Mouse (Mus musculus): ENCODE data around the gene Vamp4. TPM values are rescaled to one million over a fixed set of nuclear protein-coding genes. Genes with fewer than 3 reads are reported as not detected.

Gene Vamp4
- total and polyA plus RNA-seq, 3 experiments, result 9.6 to 17.1 TPM; not detected in 1

DNA sequence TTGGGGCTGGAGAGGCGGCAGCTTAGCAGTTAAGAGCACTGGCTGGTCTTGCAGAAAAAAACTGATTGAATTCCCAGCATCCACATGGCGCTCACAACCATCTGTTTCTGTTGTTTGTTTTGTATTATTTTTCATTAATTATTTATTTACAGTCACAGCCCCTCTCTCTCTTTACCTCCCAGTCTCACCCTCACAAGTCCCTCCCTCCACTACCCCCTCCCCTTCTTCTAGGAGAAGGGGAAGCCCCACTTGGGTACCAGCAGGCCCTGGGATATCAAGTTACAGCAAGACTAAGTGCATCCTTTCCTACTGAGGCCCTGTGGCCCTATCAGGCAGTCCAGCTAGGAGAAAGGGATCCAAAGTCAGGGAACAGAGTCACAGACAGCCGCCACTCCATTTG is 3.0 kb upstream of the Vamp4 start:
- DNase-seq (ENCODE audit: low read depth, low spot score), result no peak
- H3K9me3 ChIP-seq (replicated peaks; ENCODE audit: insufficient read depth, low read length), result no peaks in the 10 kb centered on the region
- H3K9ac ChIP-seq (ENCODE audit: control insufficient read depth, low read depth, low read length, poor library complexity, severe bottlenecking), result no peak overlapping the region
- H3K79me2 ChIP-seq (ENCODE audit: control insufficient read depth, insufficient read depth, low read length, poor library complexity), result no peaks in the 10 kb centered on the region; the same call in 1 of the 2 replicates
- peaks cover 2 to 9% of the 10 kb centered on the region in 2 experiments; a peak in 3 of 4 replicates for H3K4me1 ChIP-seq (ENCODE audit: control insufficient read depth in 1 of 2, insufficient read depth in 2 of 2, low read length in 2 of 2)
- TF ChIP-seq TCF12 (IDR thresholded peaks at IDR 0.05; ENCODE audit: low read depth, low read length) (no peak), POLR2A (IDR thresholded peaks at IDR 0.05; ENCODE audit: control insufficient read depth in 1 of 2, insufficient read depth in 1 of 2, low read depth in 1 of 2, low read length in 2 of 2, poor library complexity in 1 of 2) (no peak), MAFK (IDR thresholded peaks at IDR 0.05; ENCODE audit: borderline replicate concordance, low read depth, low read length) (no peak), RAD21 (IDR thresholded peaks at IDR 0.05; ENCODE audit: low read depth, low read length) (no peak), NRF1 (IDR thresholded peaks at IDR 0.05; ENCODE audit: insufficient read depth, low read depth, low read length, poor library complexity, severe bottlenecking) (no peak), ZKSCAN1 (IDR thresholded peaks at IDR 0.05; ENCODE audit: low read depth, low read length) (no peak), SIN3A (IDR thresholded peaks at IDR 0.05; ENCODE audit: low read length) (no peak), NELFE (IDR thresholded peaks at IDR 0.05; ENCODE audit: low read depth, low read length) (no peak), KAT2A (conservative IDR thresholded peaks at IDR 0.05; ENCODE audit: low read depth, low read length) (no peak), MYB (IDR thresholded peaks at IDR 0.05; ENCODE audit: low read depth, low read length) (no peak), MYC (IDR thresholded peaks at IDR 0.05; ENCODE audit: low read depth, low read length) (no peak), USF2 (IDR thresholded peaks at IDR 0.05; ENCODE audit: borderline replicate concordance in 1 of 2, insufficient read depth in 1 of 2, low read depth in 1 of 2, low read length in 2 of 2) (no peak)
- no peak overlapping the region for H3K27ac ChIP-seq (ENCODE audit: control insufficient read depth, low read depth, low read length)
- no peaks in the 10 kb centered on the region for H3K27me3 ChIP-seq (ENCODE audit: control insufficient read depth in 1 of 2, insufficient read depth in 2 of 2, low read length in 2 of 2)
- H3K36me3 ChIP-seq (ENCODE audit: control insufficient read depth in 1 of 2, insufficient read depth in 2 of 2, low read length in 2 of 2), result peaks cover 0 to 7% of the 10 kb centered on the region in 2 experiments; a peak in 2 of 4 replicates
- H3K4me3 ChIP-seq (ENCODE audit: control insufficient read depth in 1 of 2, insufficient read depth in 1 of 2, low read depth in 2 of 2, low read length in 2 of 2), result no peak overlapping the region

DNA sequence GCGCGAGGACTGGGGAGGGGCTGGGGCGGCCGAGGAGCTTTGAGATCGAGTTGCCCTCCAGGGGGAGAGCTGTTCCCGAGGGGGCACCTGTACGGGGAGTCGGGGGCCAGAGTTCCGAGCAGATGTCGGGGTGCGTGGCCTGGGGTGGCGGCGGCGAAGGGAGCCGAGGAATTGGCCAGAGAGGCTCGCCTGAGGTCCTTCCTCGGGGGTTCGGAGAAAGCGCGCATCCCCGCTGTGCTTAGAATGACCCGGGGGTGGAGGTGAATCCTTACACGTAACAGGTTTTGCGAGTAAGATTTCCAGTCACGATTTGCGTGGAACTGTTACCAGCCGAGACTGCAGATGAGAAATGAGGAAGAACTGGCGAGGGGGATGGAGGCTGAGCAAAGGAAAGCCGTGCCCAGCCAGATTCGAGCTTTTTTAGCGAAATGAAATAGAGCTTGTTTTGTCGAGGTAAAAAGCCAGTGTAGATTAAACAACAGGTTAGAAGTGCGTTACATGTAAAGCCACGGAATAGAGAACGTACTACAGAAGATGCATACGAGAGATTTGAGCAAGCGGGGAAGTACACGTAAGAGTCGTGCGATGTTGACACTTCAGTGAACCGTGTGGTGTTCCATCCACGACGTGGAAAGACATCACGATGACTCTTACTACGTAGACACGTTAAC is 751 bp downstream of the Vamp4 start:
- DNase-seq (ENCODE audit: low read depth, low spot score), result peak; percentile 88
- Histone ChIP-seq H3K36me3 (ENCODE audit: control insufficient read depth in 1 of 2, insufficient read depth in 2 of 2, low read length in 2 of 2) (peaks cover 0 to 3% of the 10 kb centered on the region in 2 experiments; a peak in 2 of 4 replicates), H3K9ac (ENCODE audit: control insufficient read depth, low read depth, low read length, poor library complexity, severe bottlenecking) (peak overlapping the region; percentile 84), H3K4me3 (ENCODE audit: control insufficient read depth in 1 of 2, insufficient read depth in 1 of 2, low read depth in 2 of 2, low read length in 2 of 2) (peak overlapping the region; percentile 71 to 72), H3K4me1 (ENCODE audit: control insufficient read depth in 1 of 2, insufficient read depth in 2 of 2, low read length in 2 of 2) (peaks cover 0 to 5% of the 10 kb centered on the region in 2 experiments; a peak in 1 of 4 replicates), H3K79me2 (ENCODE audit: control insufficient read depth, insufficient read depth, low read length, poor library complexity) (no peaks in the 10 kb centered on the region; the same call in 1 of the 2 replicates), H3K27ac (ENCODE audit: control insufficient read depth, low read depth, low read length) (peak overlapping the region; percentile 16), H3K9me3 (replicated peaks; ENCODE audit: insufficient read depth, low read length) (no peaks in the 10 kb centered on the region), H3K27me3 (ENCODE audit: control insufficient read depth in 1 of 2, insufficient read depth in 2 of 2, low read length in 2 of 2) (no peaks in the 10 kb centered on the region)
- no peak for TF ChIP-seq USF2 (IDR thresholded peaks at IDR 0.05; ENCODE audit: borderline replicate concordance in 1 of 2, insufficient read depth in 1 of 2, low read depth in 1 of 2, low read length in 2 of 2)
- no peak for TF ChIP-seq UBTF (IDR thresholded peaks at IDR 0.05; ENCODE audit: borderline replicate concordance, insufficient read depth, low read depth, low read length)
- no peak for TF ChIP-seq MEF2A (IDR thresholded peaks at IDR 0.05; ENCODE audit: extremely low read depth, insufficient replicate concordance, low read depth, low read length, poor library complexity, severe bottlenecking)
- TF ChIP-seq MAFK (IDR thresholded peaks at IDR 0.05; ENCODE audit: borderline replicate concordance, low read depth, low read length), result no peak
- 0 out of 2 replicates have a peak, but pooled peaks have one; percentile 3 for TF ChIP-seq SMC3 (IDR thresholded peaks at IDR 0.05; ENCODE audit: low read depth, low read length)
- no peak for TF ChIP-seq CTCF (IDR thresholded peaks at IDR 0.05 in 2 of 3, conservative IDR thresholded peaks at IDR 0.05 in 1 of 3; ENCODE audit: control insufficient read depth in 1 of 3, insufficient read depth in 1 of 3, low read depth in 2 of 3, low read length in 3 of 3, poor library complexity in 1 of 3, severe bottlenecking in 1 of 3)
- no peak for TF ChIP-seq ELF1 (IDR thresholded peaks at IDR 0.05; ENCODE audit: low read depth, low read length)
- TF ChIP-seq MAZ (IDR thresholded peaks at IDR 0.05; ENCODE audit: low read depth, low read length), result no peak
- no peak for TF ChIP-seq USF1 (IDR thresholded peaks at IDR 0.05; ENCODE audit: low read depth, low read length)
- peak; percentile 76; the same call in 1 of the 2 replicates for TF ChIP-seq SIN3A (IDR thresholded peaks at IDR 0.05; ENCODE audit: low read length)
- TF ChIP-seq RCOR1 (IDR thresholded peaks at IDR 0.05; ENCODE audit: low read depth, low read length), result peak; percentile 72
- peak; percentile 44; the same call in 1 of the 2 replicates for TF ChIP-seq MXI1 (IDR thresholded peaks at IDR 0.05; ENCODE audit: low read depth, low read length)
- TF ChIP-seq MYC (IDR thresholded peaks at IDR 0.05; ENCODE audit: low read depth, low read length), result peak; percentile 64; the same call in 1 of the 2 replicates
- peak; percentile 37 to 40; a peak in 2 of 4 replicates for TF ChIP-seq EP300 (IDR thresholded peaks at IDR 0.05; ENCODE audit: low read depth in 1 of 2, low read length in 2 of 2)
- peak; percentile 45; the same call in 1 of the 2 replicates for TF ChIP-seq NELFE (IDR thresholded peaks at IDR 0.05; ENCODE audit: low read depth, low read length)
- TF ChIP-seq RAD21 (IDR thresholded peaks at IDR 0.05; ENCODE audit: low read depth, low read length), result no peak
- peak; percentile 51 for TF ChIP-seq HCFC1 (IDR thresholded peaks at IDR 0.05; ENCODE audit: low read depth, low read length)
- TF ChIP-seq TBP (IDR thresholded peaks at IDR 0.05; ENCODE audit: low read depth, low read length), result peak; percentile 50; the same call in 1 of the 2 replicates
- TF ChIP-seq JUND (IDR thresholded peaks at IDR 0.05; ENCODE audit: low read depth, low read length), result no peak
- TF ChIP-seq ZMIZ1 (IDR thresholded peaks at IDR 0.05; ENCODE audit: low read depth, low read length), result 0 out of 2 replicates have a peak, but pooled peaks have one; percentile 51
- 0 out of 2 replicates have a peak, but pooled peaks have one; percentile 6 for TF ChIP-seq ETS1 (IDR thresholded peaks at IDR 0.05; ENCODE audit: low read depth, low read length)

Data from MEL (cell line).